In the genomic region with DNA sequence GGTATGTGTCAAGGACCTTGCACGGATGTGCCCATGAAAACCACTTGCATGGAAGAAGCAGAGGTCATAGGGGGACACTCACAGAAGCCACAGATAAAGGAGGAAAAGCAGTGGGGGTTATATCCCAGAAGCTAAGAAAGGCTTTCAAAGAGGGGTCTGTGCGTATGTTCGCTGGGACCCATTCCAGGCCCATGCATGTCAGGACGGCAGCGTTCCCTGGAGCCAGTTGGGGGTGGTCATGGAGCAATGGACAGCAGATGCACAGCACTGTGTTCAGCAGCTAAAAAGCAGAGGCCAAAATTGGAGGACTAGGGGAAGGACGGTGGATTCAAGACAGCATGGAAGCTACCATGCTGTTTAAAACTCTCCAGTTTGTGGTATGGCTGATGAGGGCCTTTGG, we compare ENCODE assay signal across 34 mouse cellular contexts. TPM values are rescaled to one million over a fixed set of nuclear protein-coding genes. Genes with fewer than 3 reads are reported as not detected.
"Had no signal": no experiment of that assay in that cellular context is flagged by ENCODE, and none has a peak within 500 bp of the region (broad histone marks: within the 10 kb centered on the region; RNA-seq: fewer than 3 reads in every experiment).

No protein-coding gene starts in this region.

- H3K36me3 ChIP-seq: heart, embryonic 13.5 days; heart, embryonic 15.5 days; hindbrain, embryonic 13.5 days; hindbrain, embryonic 15.5 days; kidney, embryonic 15.5 days; limb, embryonic 13.5 days; limb, embryonic 15.5 days; liver, embryonic 12.5 days had no signal

- H3K27me3 ChIP-seq: heart, embryonic 15.5 days; hindbrain, embryonic 15.5 days had no signal

- H3K9ac ChIP-seq: heart, embryonic 13.5 days; heart, embryonic 15.5 days; hindbrain, embryonic 13.5 days; hindbrain, embryonic 15.5 days; kidney, embryonic 15.5 days; limb, embryonic 13.5 days; limb, embryonic 15.5 days; liver, embryonic 12.5 days; liver, embryonic 14.5 days had no signal

- DNase-seq: gastrocnemius, postnatal 14 days; gastrocnemius, postnatal 36 days; heart, adult 11 months; heart, adult 2 months; heart, postnatal 14 days; heart, postnatal 36 days; kidney, adult 11 months; kidney, adult 2 months; kidney, adult 9 months; kidney, postnatal 14 days; kidney, postnatal 36 days; layer of hippocampus, adult 9-11 months; layer of hippocampus, postnatal 36 days had no signal

- ATAC-seq: hindbrain, postnatal 0 days; intestine, embryonic 16.5 days; liver, embryonic 12.5 days had no signal

- H3K4me3 ChIP-seq: heart, adult 2 months; heart, embryonic 13.5 days; heart, embryonic 15.5 days; hindbrain, embryonic 13.5 days; hindbrain, embryonic 15.5 days; kidney, embryonic 15.5 days; limb, embryonic 13.5 days; limb, embryonic 15.5 days; liver, embryonic 12.5 days had no signal

- H3K27ac ChIP-seq: heart, adult 2 months; heart, embryonic 13.5 days; heart, embryonic 15.5 days; hindbrain, embryonic 13.5 days; hindbrain, embryonic 15.5 days; hindbrain, postnatal 0 days; kidney, embryonic 15.5 days; kidney, postnatal 0 days; limb, embryonic 13.5 days; limb, embryonic 15.5 days; liver, embryonic 12.5 days; liver, embryonic 14.5 days had no signal

- H3K4me2 ChIP-seq: heart, embryonic 11.5 days; heart, embryonic 13.5 days; heart, embryonic 15.5 days; hindbrain, embryonic 13.5 days; hindbrain, embryonic 15.5 days; kidney, embryonic 15.5 days; limb, embryonic 13.5 days; limb, embryonic 15.5 days; liver, embryonic 12.5 days had no signal

- H3K9me3 ChIP-seq: heart, embryonic 13.5 days; heart, embryonic 15.5 days; hindbrain, embryonic 13.5 days; hindbrain, embryonic 15.5 days; kidney, embryonic 15.5 days; limb, embryonic 13.5 days; limb, embryonic 15.5 days; liver, embryonic 12.5 days had no signal

- H3K4me1 ChIP-seq: heart, embryonic 15.5 days; kidney, embryonic 15.5 days; limb, embryonic 13.5 days; liver, embryonic 12.5 days had no signal

RNA-seq across cellular contexts. Expression of a gene that starts 52.4 kb away (rescaled TPM):
- total RNA-seq: gastrocnemius, adult 18-20 months; gastrocnemius, postnatal 36 days; heart, adult 2 months; heart, postnatal 14 days; heart, postnatal 36 days; hematopoietic stem cell, adult 5-6 weeks; hindbrain, postnatal 0 days; layer of hippocampus, adult 8-10 months; layer of hippocampus, postnatal 14 days; layer of hippocampus, postnatal 36 days; liver, adult 2 months had no signal
- polyA plus RNA-seq: heart, postnatal 0 days; intestine, embryonic 14.5 days; intestine, embryonic 16.5 days; kidney, embryonic 15.5 days; kidney, postnatal 0 days; large intestine, adult 2 months; liver, adult 2 months; liver, embryonic 12.5 days had no signal
